Mouse (Mus musculus) CH12.LX (cell line): ENCODE measurements around the gene Scrt2. TPM values are rescaled to one million over a fixed set of nuclear protein-coding genes. Genes with fewer than 3 reads are reported as not detected.

Experiments
- DNase-seq: peaks from one replicate; pipeline ENCODE4 v3.0.0-alpha.2; 2013; ENCODE audit errors: extremely low read depth
- H3K27ac ChIP-seq: 2 replicates; pipeline ENCODE4 v1.5.1; 2012; ENCODE audit warnings: low read depth, mild to moderate bottlenecking, control low read depth, moderate library complexity; ENCODE audit not compliant: insufficient read depth
- H3K27me3 ChIP-seq: replicated peaks from 2 replicates; pipeline ENCODE3; 2012; ENCODE audit warnings: inconsistent platforms
- H3K36me3 ChIP-seq, 2 experiments: replicated peaks in 1 of 2; 2 replicates each; pipeline versions ENCODE3 to v1.6.1; 2012; ENCODE audit warnings: inconsistent platforms in 1 of 2, low read length in 1 of 2, mild to moderate bottlenecking in 1 of 2, mixed read lengths in 1 of 2, moderate library complexity in 1 of 2; ENCODE audit not compliant: control insufficient read depth in 1 of 2, insufficient read depth in 1 of 2
- H3K4me1 ChIP-seq, 2 experiments: 2 replicates each; pipeline ENCODE4 v1.6.1; 2012; ENCODE audit warnings: inconsistent platforms in 1 of 2, moderate library complexity in 1 of 2; ENCODE audit not compliant: insufficient read depth in 2 of 2, control insufficient read depth in 1 of 2
- H3K4me2 ChIP-seq: 2 replicates; pipeline ENCODE4 v1.6.1; 2012; ENCODE audit warnings: low read depth, mild to moderate bottlenecking, control low read depth; ENCODE audit not compliant: poor library complexity, insufficient read depth, severe bottlenecking
- H3K4me3 ChIP-seq, 3 experiments: fragments of 150-350 bp in 1 of 3; sonication (generic) in 1 of 3; replicated peaks in 1 of 3; 2 replicates each; pipeline versions ENCODE3 to v1.5.1; 2011 to 2012; ENCODE audit warnings: low read depth in 2 of 3, low read length in 2 of 3, mild to moderate bottlenecking in 2 of 3, moderate library complexity in 2 of 3, control low read depth in 1 of 3, improper control_type of control experiment in 1 of 3, inconsistent platforms in 1 of 3, mixed read lengths in 1 of 3; ENCODE audit not compliant: poor library complexity in 1 of 3
- H3K79me2 ChIP-seq: replicated peaks from 2 replicates; pipeline ENCODE4 v1.6.1; 2012; ENCODE audit warnings: mild to moderate bottlenecking, moderate library complexity; ENCODE audit not compliant: control insufficient read depth, poor library complexity, insufficient read depth, severe bottlenecking; ENCODE audit errors: extremely low read depth
- H3K9ac ChIP-seq: 2 replicates; pipeline ENCODE4 v1.6.1; 2012; ENCODE audit warnings: low read depth, mild to moderate bottlenecking, control low read depth, moderate library complexity; ENCODE audit not compliant: insufficient read depth
- H3K9me3 ChIP-seq: replicated peaks from 2 replicates; pipeline ENCODE3; 2012; ENCODE audit warnings: low read length, inconsistent platforms, mixed read lengths
- BHLHE40 ChIP-seq: IDR thresholded peaks from 2 replicates; pipeline ENCODE4 v1.6.1; 2011; ENCODE audit warnings: mild to moderate bottlenecking, low read depth, low read length, improper control_type of control experiment
- E2F4 ChIP-seq: IDR thresholded peaks from 2 replicates; pipeline ENCODE4 v1.6.1; 2011; ENCODE audit warnings: low read depth, low read length, improper control_type of control experiment; ENCODE audit not compliant: insufficient replicate concordance
- ELF1 ChIP-seq: IDR thresholded peaks from 2 replicates; pipeline ENCODE4 v1.6.1; 2014; ENCODE audit warnings: low read depth, mild to moderate bottlenecking, inconsistent platforms, low read length, improper control_type of control experiment
- ETS1 ChIP-seq: conservative IDR thresholded peaks from 2 replicates; pipeline ENCODE4 v1.6.1; 2012; ENCODE audit warnings: low read depth, mild to moderate bottlenecking, inconsistent platforms, low read length, improper control_type of control experiment, moderate library complexity
- GABPA ChIP-seq: IDR thresholded peaks from 2 replicates; pipeline ENCODE4 v1.6.1; 2012; ENCODE audit warnings: low read depth, low read length, improper control_type of control experiment, inconsistent platforms; ENCODE audit not compliant: insufficient replicate concordance
- HCFC1 ChIP-seq: IDR thresholded peaks from 2 replicates; pipeline ENCODE4 v1.6.1; 2012; ENCODE audit warnings: low read depth, mild to moderate bottlenecking, inconsistent platforms, low read length, improper control_type of control experiment
- JUN ChIP-seq: IDR thresholded peaks from 2 replicates; pipeline ENCODE4 v1.6.1; 2011; ENCODE audit warnings: low read depth, mild to moderate bottlenecking, low read length, improper control_type of control experiment, moderate library complexity; ENCODE audit not compliant: insufficient read depth
- JUND ChIP-seq: conservative IDR thresholded peaks from 2 replicates; pipeline ENCODE4 v1.6.1; 2011; ENCODE audit warnings: low read depth, low read length, improper control_type of control experiment
- KAT2A ChIP-seq: IDR thresholded peaks from 2 replicates; pipeline ENCODE4 v1.6.1; 2012; ENCODE audit warnings: low read length, improper control_type of control experiment, inconsistent platforms; ENCODE audit not compliant: insufficient replicate concordance
- MAX ChIP-seq: IDR thresholded peaks from 2 replicates; pipeline ENCODE4 v1.6.1; 2011; ENCODE audit warnings: low read length, improper control_type of control experiment
- MAZ ChIP-seq: IDR thresholded peaks from 2 replicates; pipeline ENCODE4 v1.6.1; 2012; ENCODE audit warnings: low read depth, mild to moderate bottlenecking, inconsistent platforms, low read length, improper control_type of control experiment, moderate library complexity
- MEF2A ChIP-seq: IDR thresholded peaks from 2 replicates; pipeline ENCODE4 v1.6.1; 2014; ENCODE audit warnings: low read depth, mild to moderate bottlenecking, inconsistent platforms, low read length, improper control_type of control experiment, borderline replicate concordance
- MXI1 ChIP-seq: IDR thresholded peaks from 2 replicates; pipeline ENCODE4 v1.6.1; 2011; ENCODE audit warnings: mild to moderate bottlenecking, low read depth, low read length, improper control_type of control experiment
- NRF1 ChIP-seq: IDR thresholded peaks from 2 replicates; pipeline ENCODE4 v1.6.1; 2014; ENCODE audit warnings: low read depth, mild to moderate bottlenecking, inconsistent platforms, low read length, improper control_type of control experiment, moderate library complexity
- PAX5 ChIP-seq: IDR thresholded peaks from 2 replicates; pipeline ENCODE4 v1.6.1; 2012; ENCODE audit warnings: low read length, inconsistent platforms, mixed read lengths
- POLR2A ChIP-seq: IDR thresholded peaks from 2 replicates; pipeline ENCODE4 v1.6.1; 2011; ENCODE audit warnings: low read depth, mild to moderate bottlenecking, improper control_type of control experiment, low read length
- POLR2AphosphoS2 ChIP-seq: IDR thresholded peaks from 2 replicates; pipeline ENCODE4 v1.6.1; 2011; ENCODE audit warnings: low read depth, low read length, improper control_type of control experiment
- RAD21 ChIP-seq: IDR thresholded peaks from 2 replicates; pipeline ENCODE4 v1.6.1; 2011; ENCODE audit warnings: low read depth, mild to moderate bottlenecking, low read length, improper control_type of control experiment, moderate library complexity
- SMC3 ChIP-seq: IDR thresholded peaks from 2 replicates; pipeline ENCODE4 v1.6.1; 2011; ENCODE audit warnings: low read depth, low read length, improper control_type of control experiment
- USF1 ChIP-seq: IDR thresholded peaks from 2 replicates; pipeline ENCODE4 v1.6.1; 2014; ENCODE audit warnings: low read depth, mild to moderate bottlenecking, inconsistent platforms, low read length, improper control_type of control experiment
- USF2 ChIP-seq: conservative IDR thresholded peaks from 2 replicates; pipeline ENCODE4 v1.6.1; 2011; ENCODE audit warnings: low read depth, low read length, improper control_type of control experiment
- ZC3H11A ChIP-seq: IDR thresholded peaks from 2 replicates; pipeline ENCODE4 v1.6.1; 2012; ENCODE audit warnings: low read depth, mild to moderate bottlenecking, inconsistent platforms, low read length, improper control_type of control experiment
- ZKSCAN1 ChIP-seq: IDR thresholded peaks from 2 replicates; pipeline ENCODE4 v1.6.1; 2012; ENCODE audit warnings: low read depth, inconsistent platforms, low read length, improper control_type of control experiment, borderline replicate concordance
- ZMIZ1 ChIP-seq: IDR thresholded peaks from 2 replicates; pipeline ENCODE4 v1.6.1; 2012; ENCODE audit warnings: low read depth, mild to moderate bottlenecking, inconsistent platforms, low read length, improper control_type of control experiment
- dilution Hi-C: fragments of 300-500 bp; cut with MboI; formaldehyde crosslinking; loops from 2 replicates; pipeline ENCODE4 v1.14.3; 2020; ENCODE audit warnings: low sequenced_read_pairs; ENCODE audit not compliant: extremely low pct_unique_long_range_greater_than_20kb, extremely low pct_ligation_motif_present
- in situ Hi-C: fragments of 300-500 bp; cut with MboI; formaldehyde crosslinking; loops from 3 replicates; pipeline ENCODE4 v1.14.3; 2019; ENCODE audit warnings: low sequenced_read_pairs, low pct_ligation_motif_present, low pct_unique_long_range_greater_than_20kb, mixed read lengths
- polyA plus RNA-seq: library from polyadenylated mRNA; unstranded; fragments of >175 nt; gene quantifications from 2 replicates; pipeline ENCODE4 v1.2.1, GENCODE M21; 2012; ENCODE audit warnings: low read depth; ENCODE audit not compliant: insufficient read length
- total RNA-seq, 2 experiments: library from RNA; depleted of rRNA; stranded (reverse); fragments of 300-350 nt in 1 of 2; fragments of >200 nt in 1 of 2; gene quantifications; 2 replicates each; pipeline ENCODE4 v1.2.3; 2012 to 2014

Scrt2 gene
- total and polyA plus RNA-seq, 3 experiments = not detected

- Histone ChIP-seq H3K27ac (no peak overlapping the region), H3K36me3 (no peaks in the 10 kb centered on the region), H3K9ac (no peak overlapping the region), H3K79me2 (no peaks in the 10 kb centered on the region), H3K4me1 (peaks cover 6 to 18% of the 10 kb centered on the region in 2 experiments), H3K9me3 (peaks cover 26% of the 10 kb centered on the region), H3K4me2 (no peak overlapping the region), H3K4me3 (no peak overlapping the region), H3K27me3 (peaks cover 63% of the 10 kb centered on the region)
- dilution Hi-C loops = no loop called here
- in situ Hi-C loops = no loop called here
- TF ChIP-seq BHLHE40 = no peak
- no peak for TF ChIP-seq NRF1
- no peak for TF ChIP-seq HCFC1
- TF ChIP-seq ZKSCAN1 = no peak
- TF ChIP-seq JUN = no peak
- TF ChIP-seq ZMIZ1 = no peak
- TF ChIP-seq USF1 = no peak
- TF ChIP-seq ETS1 = no peak
- no peak for TF ChIP-seq MEF2A
- no peak for TF ChIP-seq E2F4
- TF ChIP-seq USF2 = no peak
- no peak for TF ChIP-seq ZC3H11A
- no peak for TF ChIP-seq MXI1
- TF ChIP-seq MAX = no peak
- no peak for TF ChIP-seq KAT2A
- no peak for TF ChIP-seq MAZ
- no peak for TF ChIP-seq SMC3
- no peak for TF ChIP-seq ELF1
- TF ChIP-seq POLR2AphosphoS2 = no peak
- DNase-seq = no peak
These were observed 8.3 kb downstream of the Scrt2 start for GRCm38 (mm10) chr2:152089581-152089980.

GRCm38 (mm10) chr2:152090486-152090885 lies 9.2 kb downstream of the Scrt2 start:
- H3K27me3 ChIP-seq = peaks cover 58% of the 10 kb centered on the region
- no peak overlapping the region for H3K9ac ChIP-seq
- dilution Hi-C loops = no loop called here
- peaks cover 6 to 18% of the 10 kb centered on the region in 2 experiments for H3K4me1 ChIP-seq
- no peak for DNase-seq
- H3K79me2 ChIP-seq = no peaks in the 10 kb centered on the region
- no peak overlapping the region for H3K4me3 ChIP-seq
- peaks cover 26% of the 10 kb centered on the region for H3K9me3 ChIP-seq
- H3K27ac ChIP-seq = no peak overlapping the region
- no peaks in the 10 kb centered on the region for H3K36me3 ChIP-seq
- TF ChIP-seq JUND = no peak
- no peak for TF ChIP-seq USF1
- TF ChIP-seq PAX5 = no peak
- TF ChIP-seq ELF1 = no peak
- no peak for TF ChIP-seq ZC3H11A
- TF ChIP-seq RAD21 = no peak
- TF ChIP-seq ETS1 = no peak
- TF ChIP-seq GABPA = no peak
- no peak for TF ChIP-seq USF2
- no peak for TF ChIP-seq POLR2A
- H3K4me2 ChIP-seq = no peak overlapping the region
- in situ Hi-C loops = no loop called here
